Mouse (Mus musculus): Measurements from ENCODE around the gene Hdac9.

DNA sequence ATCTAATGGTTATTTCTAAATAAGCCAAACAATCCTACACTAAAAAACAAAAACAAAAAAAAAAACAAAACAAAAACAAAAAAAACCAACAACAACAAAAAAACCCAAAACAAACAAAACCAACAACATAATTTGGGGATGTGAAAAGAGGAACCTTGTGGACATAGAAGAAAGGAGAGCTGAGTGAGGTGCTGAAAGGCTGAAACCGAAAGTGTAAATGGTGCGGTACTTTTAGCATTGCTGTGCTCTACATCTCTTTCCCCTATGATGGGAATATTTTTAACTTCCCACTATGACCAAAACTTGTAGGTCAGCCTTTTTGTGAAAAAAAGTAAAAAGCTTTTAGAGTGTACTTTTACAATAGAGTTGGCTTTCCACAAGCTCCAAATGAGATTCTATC lies 774.2 kb downstream of the Hdac9 start:
- TF ChIP-seq CTCF (IDR thresholded peaks at IDR 0.05; ENCODE audit: low read depth): no peak
- no peak for TF ChIP-seq EP300 (optimal IDR thresholded peaks at IDR 0.05)

Measured in stomach, postnatal 0 days (tissue).